Mouse (Mus musculus): Measurements from ENCODE around the gene Tpra1. TPM values are rescaled to one million over a fixed set of nuclear protein-coding genes. Genes with fewer than 3 reads are reported as not detected.

Tpra1 gene
- polyA plus RNA-seq, 1 experiment: 156 TPM

DNA sequence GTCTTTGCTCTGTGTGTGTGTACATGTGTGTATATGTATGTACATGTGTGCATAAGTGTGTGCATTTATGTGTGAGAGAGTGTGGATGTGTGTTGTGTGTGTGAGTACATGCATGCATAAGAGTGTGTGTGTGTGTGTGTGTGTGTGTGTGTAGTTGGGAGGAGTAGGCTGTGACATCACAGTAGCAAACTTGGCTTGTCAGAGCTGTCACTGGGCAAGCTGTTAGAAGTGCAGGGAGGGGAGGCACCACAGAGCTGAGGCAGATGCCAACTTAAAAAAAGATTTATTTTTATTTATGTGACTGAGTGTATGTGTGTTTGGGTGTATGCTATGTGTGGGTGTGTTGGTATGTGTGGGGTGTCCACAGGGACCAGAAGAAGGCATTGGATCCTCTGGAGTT, 11.4 kb downstream of the Tpra1 start:
- no peak overlapping the region for H3K4me3 ChIP-seq (ENCODE audit: low read depth, low read length)

DNA sequence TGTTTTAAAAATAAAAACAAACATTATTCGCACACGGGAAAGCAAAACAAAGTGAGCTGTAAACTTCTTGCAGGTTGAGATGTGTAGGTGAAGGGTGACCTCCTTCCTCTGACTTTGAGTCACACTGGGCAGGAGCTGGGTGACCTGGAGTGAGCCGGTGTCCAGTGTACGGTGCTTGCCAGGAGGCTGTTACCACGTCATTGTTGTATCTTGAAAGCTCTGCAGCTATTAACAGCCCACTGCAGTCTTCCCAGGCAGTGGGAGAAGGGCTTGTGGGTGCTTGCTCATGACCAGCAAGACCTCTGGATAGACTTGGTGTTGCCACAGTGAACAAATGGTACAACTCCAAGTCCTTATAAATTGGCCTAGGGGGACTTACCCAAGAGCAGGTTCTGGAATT, 12.7 kb downstream of the Tpra1 start:
- H3K27ac ChIP-seq (ENCODE audit: insufficient read depth, low read depth, low read length): no peak overlapping the region
- H3K4me1 ChIP-seq (ENCODE audit: control insufficient read depth, insufficient read depth, insufficient read length, low read length): no peaks in the 10 kb centered on the region
- no peaks in the 10 kb centered on the region for H3K27me3 ChIP-seq (ENCODE audit: control insufficient read depth, insufficient read depth, low read length)
- 78% methylated on average over 5 of the region's 5 CpGs for WGBS
- TF ChIP-seq CTCF (IDR thresholded peaks at IDR 0.05; ENCODE audit: extremely low read depth, insufficient read length, insufficient replicate concordance, low read depth, low read length) (no peak), POLR2A (IDR thresholded peaks at IDR 0.05; ENCODE audit: low read depth, low read length) (no peak)
- H3K4me3 ChIP-seq (ENCODE audit: low read depth, low read length): no peak overlapping the region
- peaks cover 23% of the 10 kb centered on the region for H3K36me3 ChIP-seq (ENCODE audit: control insufficient read depth, insufficient read depth, low read length)

More for the DNA sequence above, 11.4 kb downstream of the Tpra1 start:
- Histone ChIP-seq H3K4me1 (ENCODE audit: control insufficient read depth, insufficient read depth, insufficient read length, low read length) (no peaks in the 10 kb centered on the region), H3K27ac (ENCODE audit: insufficient read depth, low read depth, low read length) (no peak overlapping the region), H3K36me3 (ENCODE audit: control insufficient read depth, insufficient read depth, low read length) (peaks cover 32% of the 10 kb centered on the region), H3K27me3 (ENCODE audit: control insufficient read depth, insufficient read depth, low read length) (no peaks in the 10 kb centered on the region)
- no peak for TF ChIP-seq POLR2A (IDR thresholded peaks at IDR 0.05; ENCODE audit: low read depth, low read length)
- TF ChIP-seq CTCF (IDR thresholded peaks at IDR 0.05; ENCODE audit: extremely low read depth, insufficient read length, insufficient replicate concordance, low read depth, low read length): no peak

DNA sequence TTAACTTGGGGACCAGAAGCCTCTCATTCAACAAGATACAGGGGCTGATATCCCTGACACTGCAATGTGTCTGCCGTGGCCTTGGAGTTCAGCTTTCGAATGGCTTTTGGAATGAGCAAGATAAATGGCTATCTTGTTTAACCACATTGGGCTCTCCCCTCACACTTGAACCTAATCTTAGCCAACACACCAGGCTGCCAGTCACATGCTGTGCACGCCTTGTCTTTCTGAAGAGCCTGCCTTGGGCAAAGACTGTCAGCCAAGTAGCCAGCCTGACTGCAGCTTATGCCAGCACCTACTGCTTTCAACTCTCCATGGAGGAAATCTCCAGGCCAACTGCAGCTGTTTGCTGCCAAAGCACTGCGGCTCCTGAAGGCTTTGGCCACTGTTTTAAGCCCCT, 13.5 kb downstream of the Tpra1 start:
- TF ChIP-seq CTCF (IDR thresholded peaks at IDR 0.05; ENCODE audit: extremely low read depth, insufficient read length, insufficient replicate concordance, low read depth, low read length): no peak
- TF ChIP-seq POLR2A (IDR thresholded peaks at IDR 0.05; ENCODE audit: low read depth, low read length): no peak
- Histone ChIP-seq H3K27ac (ENCODE audit: insufficient read depth, low read depth, low read length) (no peak overlapping the region), H3K4me1 (ENCODE audit: control insufficient read depth, insufficient read depth, insufficient read length, low read length) (no peaks in the 10 kb centered on the region), H3K4me3 (ENCODE audit: low read depth, low read length) (no peak overlapping the region), H3K27me3 (ENCODE audit: control insufficient read depth, insufficient read depth, low read length) (no peaks in the 10 kb centered on the region), H3K36me3 (ENCODE audit: control insufficient read depth, insufficient read depth, low read length) (peaks cover 16% of the 10 kb centered on the region)
- 84% methylated on average over 4 of the region's 4 CpGs for WGBS

DNA sequence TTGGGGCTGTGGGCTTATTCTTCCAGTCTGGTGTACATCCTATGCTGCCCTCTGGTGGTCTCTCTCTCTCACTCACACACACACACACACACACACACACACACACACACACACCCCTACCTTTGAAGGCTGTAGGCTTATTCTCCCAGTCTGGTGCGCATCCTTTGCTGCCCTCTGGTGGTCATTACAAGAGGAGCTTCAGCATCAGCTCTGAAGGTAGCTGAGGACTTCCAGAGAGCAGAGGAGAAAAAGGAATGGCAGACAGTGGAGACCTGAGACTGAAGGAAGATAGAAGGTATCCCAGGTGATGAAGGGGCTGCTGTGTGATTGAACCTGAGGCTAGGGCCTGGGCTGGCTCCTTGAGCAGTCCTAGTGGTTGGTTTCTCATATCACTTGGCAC, 14.1 kb downstream of the Tpra1 start:
- TF ChIP-seq POLR2A (IDR thresholded peaks at IDR 0.05; ENCODE audit: low read depth, low read length) (no peak), CTCF (IDR thresholded peaks at IDR 0.05; ENCODE audit: extremely low read depth, insufficient read length, insufficient replicate concordance, low read depth, low read length) (peak; percentile 64; the same call in 1 of the 2 replicates)
- Histone ChIP-seq H3K36me3 (ENCODE audit: control insufficient read depth, insufficient read depth, low read length) (peaks cover 13% of the 10 kb centered on the region), H3K27ac (ENCODE audit: insufficient read depth, low read depth, low read length) (no peak overlapping the region), H3K27me3 (ENCODE audit: control insufficient read depth, insufficient read depth, low read length) (no peaks in the 10 kb centered on the region), H3K4me3 (ENCODE audit: low read depth, low read length) (no peak overlapping the region), H3K4me1 (ENCODE audit: control insufficient read depth, insufficient read depth, insufficient read length, low read length) (no peaks in the 10 kb centered on the region)
- WGBS: 63% methylated on average over 1 of the region's 1 CpGs

DNA sequence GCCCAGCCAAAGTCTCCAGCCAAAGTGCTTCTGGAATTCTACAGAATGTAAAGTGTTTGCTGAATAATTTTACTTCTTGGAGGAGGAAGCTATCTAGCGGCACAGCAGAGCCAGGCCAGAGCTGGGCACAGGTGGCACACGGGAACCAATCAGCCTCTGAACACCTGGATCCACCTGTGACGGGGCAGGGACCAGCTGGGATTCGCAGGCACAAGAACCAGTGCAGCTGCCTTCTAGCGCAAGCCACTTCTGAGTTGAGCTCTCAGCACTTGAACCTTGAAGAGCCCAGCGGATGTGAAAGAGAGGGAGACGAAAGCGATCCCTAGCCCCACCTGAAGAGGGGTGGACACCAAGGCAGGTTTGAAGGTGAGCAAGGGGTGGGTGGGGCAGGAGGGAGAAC, 16.8 kb downstream of the Tpra1 start:
- Histone ChIP-seq H3K27ac (ENCODE audit: insufficient read depth, low read depth, low read length) (no peak overlapping the region), H3K4me3 (ENCODE audit: low read depth, low read length) (no peak overlapping the region), H3K4me1 (ENCODE audit: control insufficient read depth, insufficient read depth, insufficient read length, low read length) (no peaks in the 10 kb centered on the region), H3K36me3 (ENCODE audit: control insufficient read depth, insufficient read depth, low read length) (no peaks in the 10 kb centered on the region), H3K27me3 (ENCODE audit: control insufficient read depth, insufficient read depth, low read length) (no peaks in the 10 kb centered on the region)
- TF ChIP-seq CTCF (IDR thresholded peaks at IDR 0.05; ENCODE audit: extremely low read depth, insufficient read length, insufficient replicate concordance, low read depth, low read length): no peak
- no peak for TF ChIP-seq POLR2A (IDR thresholded peaks at IDR 0.05; ENCODE audit: low read depth, low read length)
- 73% methylated on average over 8 of the region's 8 CpGs for WGBS

DNA sequence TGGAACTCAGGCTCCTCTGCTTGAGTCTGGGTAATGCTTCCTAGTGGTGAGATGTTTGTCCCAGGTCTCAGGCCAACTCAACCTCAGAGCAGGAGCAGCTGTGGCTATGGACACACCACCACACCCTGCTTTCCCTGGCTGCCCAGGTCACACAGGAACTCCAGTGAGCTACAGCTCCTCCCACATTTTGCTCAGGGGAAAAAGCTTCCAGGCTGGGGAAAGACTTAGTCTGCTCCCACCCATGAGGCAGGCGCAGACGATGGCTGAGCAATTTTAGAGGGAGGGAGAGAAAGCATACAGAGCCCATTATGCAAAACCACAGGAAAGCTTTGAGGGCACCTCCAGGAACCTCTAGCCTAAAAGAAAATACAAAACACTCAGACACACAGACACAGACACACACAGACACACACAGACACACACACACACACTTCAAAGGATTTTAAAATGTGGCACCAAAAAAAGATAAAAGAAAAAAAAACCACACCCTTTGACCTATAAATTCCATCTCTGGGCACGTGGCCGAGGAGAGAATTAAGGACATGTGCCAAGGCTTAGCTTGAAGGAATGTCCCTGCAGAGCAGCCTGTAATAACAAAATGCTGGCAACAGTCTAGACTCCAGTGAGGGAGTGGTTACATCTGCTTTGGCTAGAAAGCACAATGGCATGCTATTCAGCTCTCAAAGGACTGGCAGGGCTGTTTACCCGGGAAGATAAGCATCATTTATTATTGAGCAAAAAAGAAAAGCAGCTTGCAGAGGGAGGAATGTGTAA, 22.6 kb downstream of the Tpra1 start:
- Histone ChIP-seq H3K27me3 (ENCODE audit: control insufficient read depth, insufficient read depth, low read length) (no peaks in the 10 kb centered on the region), H3K27ac (ENCODE audit: insufficient read depth, low read depth, low read length) (no peak overlapping the region), H3K4me1 (ENCODE audit: control insufficient read depth, insufficient read depth, insufficient read length, low read length) (peaks cover 3% of the 10 kb centered on the region; the same call in 1 of the 2 replicates), H3K4me3 (ENCODE audit: low read depth, low read length) (no peak overlapping the region), H3K36me3 (ENCODE audit: control insufficient read depth, insufficient read depth, low read length) (no peaks in the 10 kb centered on the region)
- 6% methylated on average over 5 of the region's 5 CpGs for WGBS
- TF ChIP-seq CTCF (IDR thresholded peaks at IDR 0.05; ENCODE audit: extremely low read depth, insufficient read length, insufficient replicate concordance, low read depth, low read length) (no peak), POLR2A (IDR thresholded peaks at IDR 0.05; ENCODE audit: low read depth, low read length) (no peak)

DNA sequence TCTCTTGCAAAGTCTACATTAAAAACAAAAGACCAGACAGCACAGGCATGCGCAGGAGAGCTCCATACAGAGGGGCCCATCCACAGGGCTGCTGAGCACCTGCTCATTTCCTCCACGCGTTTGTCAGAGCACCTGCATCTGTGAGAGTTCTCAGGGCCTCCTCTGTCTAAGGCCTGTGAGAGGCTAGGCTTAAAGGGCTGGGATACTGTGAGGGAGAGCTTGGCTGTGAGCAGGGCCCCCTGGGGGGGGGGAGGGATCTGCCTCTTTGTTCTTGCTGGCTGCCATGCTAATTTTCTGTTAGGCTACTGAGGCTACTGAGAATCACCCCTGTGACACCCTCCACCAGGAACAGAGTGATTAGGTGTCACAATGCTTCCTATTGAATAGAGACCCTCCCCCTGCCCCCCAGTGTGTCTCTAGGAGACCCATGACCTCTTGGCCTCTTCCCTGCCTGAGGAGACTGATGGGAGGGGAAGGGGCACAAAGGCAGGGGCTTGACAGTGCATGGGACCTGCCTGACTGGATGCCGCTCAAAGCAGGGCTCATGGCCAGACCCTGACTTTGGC, 23.7 kb downstream of the Tpra1 start:
- 31% methylated on average over 4 of the region's 4 CpGs for WGBS
- no peak overlapping the region for H3K4me3 ChIP-seq (ENCODE audit: low read depth, low read length)
- no peaks in the 10 kb centered on the region for H3K36me3 ChIP-seq (ENCODE audit: control insufficient read depth, insufficient read depth, low read length)
- no peaks in the 10 kb centered on the region for H3K27me3 ChIP-seq (ENCODE audit: control insufficient read depth, insufficient read depth, low read length)
- no peak overlapping the region for H3K27ac ChIP-seq (ENCODE audit: insufficient read depth, low read depth, low read length)
- TF ChIP-seq CTCF (IDR thresholded peaks at IDR 0.05; ENCODE audit: extremely low read depth, insufficient read length, insufficient replicate concordance, low read depth, low read length): no peak
- no peak for TF ChIP-seq POLR2A (IDR thresholded peaks at IDR 0.05; ENCODE audit: low read depth, low read length)
- H3K4me1 ChIP-seq (ENCODE audit: control insufficient read depth, insufficient read depth, insufficient read length, low read length): peaks cover 7% of the 10 kb centered on the region; the same call in 1 of the 2 replicates
